Mouse (Mus musculus): ENCODE data around the gene Ubac2. TPM values are rescaled to one million over a fixed set of nuclear protein-coding genes. Genes with fewer than 3 reads are reported as not detected.
A peak's percentile ranks its signal among the peaks of the same experiment; 100 is the strongest.

The Ubac2 gene
- polyA plus RNA-seq, 1 experiment: 55.9 TPM

DNA sequence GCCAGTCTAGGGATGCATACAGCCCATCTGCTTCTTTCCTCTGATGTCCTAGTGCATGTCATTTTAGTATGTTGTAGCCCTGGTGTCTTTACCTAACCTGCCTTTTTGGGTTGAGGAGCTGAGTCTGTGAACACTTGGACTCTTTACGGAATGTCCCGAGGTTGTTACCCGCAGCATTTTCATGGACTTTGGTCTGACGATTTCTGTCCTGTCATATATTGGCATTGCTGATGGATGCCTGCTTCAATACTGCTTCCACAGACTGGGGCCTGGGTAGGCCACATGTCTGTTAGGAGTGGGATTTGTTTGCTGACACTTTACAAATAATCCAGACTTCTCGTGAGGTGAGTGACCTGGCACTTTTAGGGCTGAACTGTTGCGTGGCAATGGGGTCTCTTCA, 15.3 kb downstream of the Ubac2 start:
- Histone ChIP-seq H3K9me3 (no peaks in the 10 kb centered on the region), H3K4me1 (peaks cover 14% of the 10 kb centered on the region), H3K4me3 (replicated peaks) (no peak overlapping the region), H3K36me3 (replicated peaks; ENCODE audit: low read length) (peaks cover 16% of the 10 kb centered on the region), H3K27me3 (replicated peaks) (no peaks in the 10 kb centered on the region)
- TF ChIP-seq FLI1 (IDR thresholded peaks at IDR 0.05; ENCODE audit: low read length) (no peak), GATA1 (IDR thresholded peaks at IDR 0.05; ENCODE audit: borderline replicate concordance, low read length) (no peak)

DNA sequence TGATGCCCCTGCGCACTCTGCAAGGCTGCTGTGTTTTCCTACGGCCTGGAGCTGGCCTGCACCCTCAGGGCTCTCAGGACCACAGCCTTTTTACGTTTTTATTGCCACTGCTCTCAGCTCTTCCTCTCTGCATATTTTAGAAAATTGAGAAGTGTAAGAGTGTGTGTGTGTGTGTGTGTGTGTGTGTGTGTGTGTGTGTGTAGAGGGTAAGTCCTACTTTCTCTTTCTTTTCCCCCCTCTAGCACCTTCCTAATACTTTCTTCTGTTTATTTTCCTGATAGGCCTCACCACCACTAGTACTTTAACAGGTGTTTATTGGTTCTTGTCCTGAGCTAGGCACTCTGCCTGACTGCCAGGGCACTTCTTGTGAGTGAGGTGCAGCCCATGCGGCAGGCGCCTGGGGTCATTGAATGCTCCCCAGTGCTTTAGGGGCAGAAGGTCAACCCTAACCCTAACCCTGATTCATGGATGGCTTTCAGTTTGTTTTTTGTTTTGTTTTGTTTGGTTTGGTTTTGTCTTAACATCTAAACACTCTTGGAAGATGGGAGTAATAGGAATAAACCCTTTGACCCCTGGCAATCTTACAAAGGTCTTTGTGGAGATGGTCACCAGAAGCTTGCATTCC, 16.2 kb downstream of the Ubac2 start:
- H3K27me3 ChIP-seq (replicated peaks): no peaks in the 10 kb centered on the region
- TF ChIP-seq FLI1 (IDR thresholded peaks at IDR 0.05; ENCODE audit: low read length): no peak
- no peak for TF ChIP-seq GATA1 (IDR thresholded peaks at IDR 0.05; ENCODE audit: borderline replicate concordance, low read length)
- peaks cover 16% of the 10 kb centered on the region for H3K36me3 ChIP-seq (replicated peaks; ENCODE audit: low read length)
- H3K9me3 ChIP-seq: no peaks in the 10 kb centered on the region
- no peak overlapping the region for H3K4me3 ChIP-seq (replicated peaks)
- H3K4me1 ChIP-seq: peaks cover 21% of the 10 kb centered on the region

DNA sequence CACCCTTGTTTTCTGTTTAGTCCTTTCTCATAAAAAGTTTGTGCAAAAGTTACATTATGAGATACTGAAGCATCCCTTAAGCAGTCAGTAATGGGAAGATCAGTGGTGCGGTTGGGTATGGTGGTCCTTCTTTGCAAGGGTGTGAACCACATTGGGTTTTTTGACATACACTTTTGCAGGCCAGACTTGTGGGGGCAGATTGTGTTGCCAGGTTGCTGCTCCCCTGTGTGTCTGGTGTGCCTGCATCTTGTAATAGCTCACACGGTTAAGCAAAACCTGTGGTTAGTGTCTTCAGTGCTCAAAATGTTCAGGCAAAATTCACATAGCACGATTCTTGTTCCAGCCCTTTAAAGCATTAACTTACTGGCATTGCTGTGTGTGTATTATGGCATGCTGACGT, 16.9 kb downstream of the Ubac2 start:
- Histone ChIP-seq H3K4me1 (peaks cover 23% of the 10 kb centered on the region), H3K36me3 (replicated peaks; ENCODE audit: low read length) (peaks cover 15% of the 10 kb centered on the region), H3K4me3 (replicated peaks) (no peak overlapping the region), H3K27me3 (replicated peaks) (no peaks in the 10 kb centered on the region), H3K9me3 (no peaks in the 10 kb centered on the region)
- TF ChIP-seq GATA1 (IDR thresholded peaks at IDR 0.05; ENCODE audit: borderline replicate concordance, low read length) (no peak), FLI1 (IDR thresholded peaks at IDR 0.05; ENCODE audit: low read length) (no peak)

DNA sequence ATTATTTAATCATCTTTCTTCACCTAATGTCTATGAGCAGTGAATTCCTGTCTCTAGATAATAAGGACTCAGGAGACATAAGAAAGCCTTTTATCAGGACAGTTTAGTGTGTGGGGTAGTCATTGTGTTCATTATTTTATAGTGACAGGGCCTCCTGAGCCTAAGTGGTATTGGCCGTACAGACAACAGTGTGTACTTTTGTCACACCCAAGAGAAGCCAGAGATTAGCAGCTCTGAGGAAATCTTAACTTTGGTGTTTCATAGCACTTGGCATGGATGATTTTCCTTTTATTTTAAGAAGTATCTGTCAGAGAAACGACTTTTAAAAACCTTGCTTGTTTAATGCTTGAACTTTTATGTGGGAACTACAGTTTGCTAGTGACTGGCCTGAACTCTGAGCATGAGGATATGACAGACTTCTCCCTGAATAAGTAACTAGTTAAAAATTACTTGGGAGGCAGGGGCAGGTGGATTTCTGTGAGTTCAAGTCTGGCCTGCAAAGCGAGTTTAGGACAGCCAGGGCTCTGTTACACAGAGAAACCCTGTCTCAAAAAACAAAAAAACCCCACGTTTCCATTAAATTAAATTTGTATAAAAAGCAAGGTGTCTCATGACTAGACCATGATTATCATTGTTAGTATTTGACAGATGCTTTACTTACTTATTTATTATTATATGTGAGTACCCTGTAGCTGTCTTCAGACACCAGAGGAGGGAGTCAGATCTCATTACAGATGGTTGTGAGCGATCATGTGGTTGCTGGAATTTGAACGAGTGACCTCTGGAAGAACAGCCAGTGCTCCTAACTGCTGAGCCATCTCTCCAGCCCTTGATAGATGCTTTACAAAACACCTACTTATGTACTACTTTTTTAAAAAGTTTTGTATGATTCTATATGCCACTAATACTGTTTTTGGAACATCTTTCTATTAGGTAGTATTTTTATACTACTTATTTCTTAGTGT, 18.0 kb downstream of the Ubac2 start:
- TF ChIP-seq FLI1 (IDR thresholded peaks at IDR 0.05; ENCODE audit: low read length) (no peak), GATA1 (IDR thresholded peaks at IDR 0.05; ENCODE audit: borderline replicate concordance, low read length) (no peak)
- Histone ChIP-seq H3K4me1 (peaks cover 24% of the 10 kb centered on the region), H3K9me3 (no peaks in the 10 kb centered on the region), H3K36me3 (replicated peaks; ENCODE audit: low read length) (peaks cover 10% of the 10 kb centered on the region), H3K4me3 (replicated peaks) (no peak overlapping the region), H3K27me3 (replicated peaks) (no peaks in the 10 kb centered on the region)

GRCm38 (mm10) chr14:121897773-121898172, 19.4 kb downstream of the Ubac2 start:
- no peak for TF ChIP-seq FLI1 (IDR thresholded peaks at IDR 0.05; ENCODE audit: low read length)
- no peak for TF ChIP-seq GATA1 (IDR thresholded peaks at IDR 0.05; ENCODE audit: borderline replicate concordance, low read length)
- Histone ChIP-seq H3K27me3 (replicated peaks) (no peaks in the 10 kb centered on the region), H3K36me3 (replicated peaks; ENCODE audit: low read length) (peaks cover 11% of the 10 kb centered on the region), H3K4me3 (replicated peaks) (no peak overlapping the region), H3K4me1 (peaks cover 38% of the 10 kb centered on the region), H3K9me3 (no peaks in the 10 kb centered on the region)

GRCm38 (mm10) chr14:121898509-121898908, 20.1 kb downstream of the Ubac2 start:
- Histone ChIP-seq H3K36me3 (replicated peaks; ENCODE audit: low read length) (peaks cover 11% of the 10 kb centered on the region), H3K9me3 (no peaks in the 10 kb centered on the region), H3K4me1 (peaks cover 42% of the 10 kb centered on the region), H3K27me3 (replicated peaks) (no peaks in the 10 kb centered on the region), H3K4me3 (replicated peaks) (no peak overlapping the region)
- TF ChIP-seq GATA1 (IDR thresholded peaks at IDR 0.05; ENCODE audit: borderline replicate concordance, low read length) (no peak), FLI1 (IDR thresholded peaks at IDR 0.05; ENCODE audit: low read length) (no peak)

DNA sequence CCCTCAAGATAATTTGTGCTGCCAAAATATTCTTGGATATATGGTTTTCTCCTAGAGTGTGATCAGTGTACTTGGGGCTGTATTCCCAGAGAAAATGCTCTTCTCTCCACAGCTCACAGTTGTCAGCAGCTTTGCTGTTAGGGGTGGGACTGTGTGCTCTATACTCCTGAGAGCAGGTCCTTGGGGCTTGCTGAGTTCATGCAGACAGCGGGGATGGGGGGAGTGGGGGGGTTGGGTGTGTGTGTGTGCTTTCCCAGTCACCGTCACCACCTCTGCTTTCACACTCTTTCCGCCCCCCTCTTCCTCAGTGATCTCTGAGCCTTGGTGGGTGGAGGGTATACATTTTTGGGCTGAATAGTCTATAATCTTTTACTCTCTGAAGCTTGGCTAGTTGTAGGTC, 20.7 kb downstream of the Ubac2 start:
- H3K36me3 ChIP-seq (replicated peaks; ENCODE audit: low read length): peaks cover 8% of the 10 kb centered on the region
- H3K27me3 ChIP-seq (replicated peaks): no peaks in the 10 kb centered on the region
- no peaks in the 10 kb centered on the region for H3K9me3 ChIP-seq
- no peak overlapping the region for H3K4me3 ChIP-seq (replicated peaks)
- peaks cover 48% of the 10 kb centered on the region for H3K4me1 ChIP-seq
- TF ChIP-seq GATA1 (IDR thresholded peaks at IDR 0.05; ENCODE audit: borderline replicate concordance, low read length) (no peak), FLI1 (IDR thresholded peaks at IDR 0.05; ENCODE audit: low read length) (no peak)

DNA sequence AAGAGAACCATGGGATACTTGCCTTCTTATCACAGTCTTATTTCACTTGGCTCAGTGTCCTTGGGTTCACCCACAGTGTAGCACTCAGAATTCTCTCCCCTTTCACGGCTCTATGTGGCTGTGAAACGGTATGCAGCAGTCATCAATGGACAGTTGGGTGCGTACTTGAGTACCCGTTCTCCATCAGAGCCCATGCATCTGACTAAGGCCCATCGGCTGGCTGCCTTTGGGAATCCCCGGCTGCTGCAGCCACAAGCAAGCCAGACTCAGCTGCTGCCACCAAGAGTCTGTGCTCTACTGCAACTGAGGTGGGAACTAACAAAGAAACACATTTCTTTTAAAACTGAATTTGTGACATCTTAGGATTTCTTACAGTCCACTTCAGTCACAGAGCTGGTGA, 23.1 kb downstream of the Ubac2 start:
- H3K9me3 ChIP-seq: no peaks in the 10 kb centered on the region
- H3K4me1 ChIP-seq: peaks cover 70% of the 10 kb centered on the region
- H3K36me3 ChIP-seq (replicated peaks; ENCODE audit: low read length): peaks cover 17% of the 10 kb centered on the region
- H3K4me3 ChIP-seq (replicated peaks): no peak overlapping the region
- H3K27me3 ChIP-seq (replicated peaks): no peaks in the 10 kb centered on the region
- no peak for TF ChIP-seq GATA1 (IDR thresholded peaks at IDR 0.05; ENCODE audit: borderline replicate concordance, low read length)

- H3K9me3 ChIP-seq: no peaks in the 10 kb centered on the region
- peak overlapping the region; percentile 38 for H3K4me3 ChIP-seq (replicated peaks)
- TF ChIP-seq GATA1 (IDR thresholded peaks at IDR 0.05; ENCODE audit: borderline replicate concordance, low read length): no peak
- no peak for TF ChIP-seq FLI1 (IDR thresholded peaks at IDR 0.05; ENCODE audit: low read length)
- H3K36me3 ChIP-seq (replicated peaks; ENCODE audit: low read length): peaks cover 31% of the 10 kb centered on the region
- peaks cover 69% of the 10 kb centered on the region for H3K4me1 ChIP-seq
- H3K27me3 ChIP-seq (replicated peaks): no peaks in the 10 kb centered on the region
Observed at GRCm38 (mm10) chr14:121903381-121903876, 25.0 kb downstream of the Ubac2 start.

DNA sequence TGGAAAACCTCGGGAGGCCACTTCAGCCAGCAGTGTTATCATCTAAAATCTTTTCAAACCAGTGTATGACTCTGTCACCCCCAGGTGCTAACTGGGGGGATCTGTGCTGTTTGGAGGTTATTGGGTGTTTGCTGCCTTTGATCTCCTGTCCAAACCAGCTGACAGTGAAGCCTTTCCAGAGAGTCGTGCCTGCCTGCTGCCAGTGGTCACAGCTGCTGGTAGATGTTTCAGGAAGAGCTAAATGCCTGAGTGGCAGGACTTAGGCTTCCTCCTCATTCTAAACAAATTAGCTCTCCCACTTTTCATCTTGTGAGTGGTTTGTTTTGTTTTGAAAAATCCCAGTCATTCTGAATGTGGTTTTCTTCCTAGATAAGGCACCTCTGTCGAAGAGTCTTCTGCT, 26.3 kb downstream of the Ubac2 start:
- H3K4me3 ChIP-seq (replicated peaks): peak overlapping the region; percentile 7
- H3K36me3 ChIP-seq (replicated peaks; ENCODE audit: low read length): peaks cover 42% of the 10 kb centered on the region
- TF ChIP-seq FLI1 (IDR thresholded peaks at IDR 0.05; ENCODE audit: low read length) (no peak), GATA1 (IDR thresholded peaks at IDR 0.05; ENCODE audit: borderline replicate concordance, low read length) (no peak)
- H3K4me1 ChIP-seq: peaks cover 57% of the 10 kb centered on the region
- no peaks in the 10 kb centered on the region for H3K27me3 ChIP-seq (replicated peaks)
- H3K9me3 ChIP-seq: no peaks in the 10 kb centered on the region

Data from megakaryocyte, embryonic 14.5 days (primary cell).